Mouse (Mus musculus) intestine, embryonic 15.5 days (tissue): Measurements from ENCODE around the gene Mx1. TPM values are rescaled to one million over a fixed set of nuclear protein-coding genes. Genes with fewer than 3 reads are reported as not detected.

ENCODE experiments used
- ATAC-seq: fragments of 200-750 bp; cut with Nextera tagmentation; 2 replicates; pipeline ENCODE4 v1.8.0; 2017; ENCODE audit warnings: moderate TSS enrichment, moderate library complexity
- H3K27ac ChIP-seq: fragments of 300-500 bp; sonication (generic); 2 replicates; pipeline ENCODE4 v1.5.1; 2015; ENCODE audit warnings: mild to moderate bottlenecking, inconsistent platforms
- H3K27me3 ChIP-seq: fragments of 300-500 bp; sonication (generic); replicated peaks from 2 replicates; pipeline ENCODE4 v1.6.1; 2015; ENCODE audit warnings: inconsistent platforms
- H3K36me3 ChIP-seq: fragments of 300-500 bp; sonication (generic); 2 replicates; pipeline ENCODE4 v1.6.1; 2015; ENCODE audit warnings: inconsistent platforms
- H3K4me1 ChIP-seq: fragments of 300-500 bp; sonication (generic); replicated peaks from 2 replicates; pipeline ENCODE4 v1.6.1; 2015; ENCODE audit warnings: inconsistent platforms
- H3K4me2 ChIP-seq: fragments of 300-500 bp; sonication (generic); replicated peaks from 2 replicates; pipeline ENCODE4 v1.6.1; 2015; ENCODE audit warnings: mild to moderate bottlenecking, inconsistent platforms
- H3K4me3 ChIP-seq: fragments of 300-500 bp; sonication (generic); replicated peaks from 2 replicates; pipeline ENCODE4 v1.5.1; 2015; ENCODE audit warnings: inconsistent platforms
- H3K9ac ChIP-seq: fragments of 300-500 bp; sonication (generic); 2 replicates; pipeline ENCODE4 v1.6.1; 2015; ENCODE audit warnings: inconsistent platforms
- H3K9me3 ChIP-seq: fragments of 300-500 bp; sonication (generic); 2 replicates; pipeline ENCODE4 v1.6.1; 2016; ENCODE audit warnings: inconsistent platforms
- WGBS: fragments of 180-500 bp; shearing (Covaris S2); methylation state at CpG from one replicate; pipeline ENCODE4 v1.1.7; 2015; 5-methylcytosine and 5-hydroxymethylcytosine counted together
- polyA plus RNA-seq: library from polyadenylated mRNA; unstranded; fragments of >200 nt; fragmentation: Nextera tagmentation; extraction: Ambion mirVana; gene quantifications from 2 replicates; pipeline ENCODE4 v1.2.1, GENCODE M21; 2015

Gene Mx1
- 0.15 and 0.23 TPM in 2 replicates for polyA plus RNA-seq

- Histone ChIP-seq H3K9ac (no peak within 1 kb of the TSS), H3K4me2 (no peak within 1 kb of the TSS)
- 32% methylated on average over 4 of the region's 4 CpGs for WGBS
Measured at GRCm38 (mm10) chr16:97462481-97463181, at the start of gene Mx1. Mx1 (minus strand) TSS chr16:97462907.

DNA sequence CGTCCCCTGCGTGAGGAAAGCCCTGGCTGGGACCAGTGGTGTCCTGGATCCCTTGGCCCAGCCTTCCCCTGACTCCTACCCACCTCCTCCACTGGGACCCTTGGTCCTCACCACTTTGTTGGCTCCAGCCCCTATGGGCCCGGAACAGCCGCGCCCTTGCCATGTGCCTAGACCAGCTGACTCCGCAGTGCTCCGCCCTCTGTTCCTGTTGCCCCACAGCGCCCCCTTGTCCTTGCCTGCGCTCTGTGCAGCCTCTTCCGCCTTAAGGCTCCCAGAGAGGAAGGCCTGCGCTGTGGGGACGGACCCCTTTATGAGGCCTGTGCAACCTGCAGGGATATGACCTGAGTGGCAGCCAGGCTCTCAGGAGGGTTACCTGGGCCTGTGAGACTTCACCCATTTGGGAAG, 49.6 kb upstream of the Mx1 start:
- Histone ChIP-seq H3K9me3 (no peaks in the 10 kb centered on the region), H3K4me2 (no peak overlapping the region), H3K27ac (no peak overlapping the region), H3K9ac (no peak overlapping the region), H3K4me3 (no peak overlapping the region), H3K27me3 (no peaks in the 10 kb centered on the region), H3K36me3 (no peaks in the 10 kb centered on the region), H3K4me1 (no peaks in the 10 kb centered on the region)
- 90% methylated on average over 12 of the region's 12 CpGs for WGBS
- peak; percentile 26 for ATAC-seq

More at GRCm38 (mm10) chr16:97462481-97463181, at the start of gene Mx1:
- no peaks in the 10 kb centered on the region for H3K9me3 ChIP-seq
- no peaks in the 10 kb centered on the region for H3K27me3 ChIP-seq
- H3K4me1 ChIP-seq, result no peaks in the 10 kb centered on the region
- H3K4me3 ChIP-seq, result no peak within 1 kb of the TSS
- peak; percentile 62 for ATAC-seq
- H3K36me3 ChIP-seq, result no peaks in the 10 kb centered on the region
- H3K27ac ChIP-seq, result no peak within 1 kb of the TSS

GRCm38 (mm10) chr16:97511495-97511894, 48.8 kb upstream of the Mx1 start:
- no peaks in the 10 kb centered on the region for H3K36me3 ChIP-seq
- H3K9me3 ChIP-seq, result no peaks in the 10 kb centered on the region
- H3K4me2 ChIP-seq, result no peak overlapping the region
- no peak for ATAC-seq
- H3K27me3 ChIP-seq, result no peaks in the 10 kb centered on the region
- H3K4me3 ChIP-seq, result no peak overlapping the region
- H3K27ac ChIP-seq, result no peak overlapping the region
- no peak overlapping the region for H3K9ac ChIP-seq
- H3K4me1 ChIP-seq, result no peaks in the 10 kb centered on the region

DNA sequence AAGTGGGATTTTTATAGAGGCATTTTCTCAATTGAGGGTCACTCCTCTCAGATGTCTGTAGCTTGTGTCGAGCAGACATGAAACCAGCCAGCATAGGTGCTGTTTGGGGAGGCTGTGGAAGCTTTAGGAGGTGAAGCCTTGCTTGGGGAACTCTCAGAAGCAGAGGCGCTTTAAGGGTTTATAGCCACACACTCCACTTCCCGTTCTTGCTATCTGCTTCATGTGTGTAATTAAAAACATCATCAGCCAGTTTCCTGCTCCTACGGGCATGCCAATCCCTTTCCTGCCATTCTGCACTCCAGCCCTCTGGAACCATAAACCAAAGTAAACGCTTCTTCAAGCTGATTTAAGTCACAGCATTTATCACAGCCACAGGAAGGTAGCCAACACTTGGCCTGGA, 48.1 kb upstream of the Mx1 start:
- H3K9ac ChIP-seq, result no peak overlapping the region
- H3K4me3 ChIP-seq, result no peak overlapping the region
- H3K27me3 ChIP-seq, result no peaks in the 10 kb centered on the region
- peak; percentile 20; the same call in 1 of the 2 replicates for ATAC-seq
- H3K4me2 ChIP-seq, result no peak overlapping the region
- H3K9me3 ChIP-seq, result no peaks in the 10 kb centered on the region
- 19% methylated on average over 5 of the region's 5 CpGs for WGBS
- H3K27ac ChIP-seq, result peak overlapping the region; percentile 46; the same call in 1 of the 2 replicates
- no peaks in the 10 kb centered on the region for H3K4me1 ChIP-seq
- no peaks in the 10 kb centered on the region for H3K36me3 ChIP-seq

- H3K4me2 ChIP-seq, result no peak overlapping the region
- no peaks in the 10 kb centered on the region for H3K4me1 ChIP-seq
- no peak overlapping the region for H3K9ac ChIP-seq
- no peak overlapping the region for H3K4me3 ChIP-seq
- ATAC-seq, result no peak
- no peaks in the 10 kb centered on the region for H3K9me3 ChIP-seq
- no peaks in the 10 kb centered on the region for H3K27me3 ChIP-seq
- H3K36me3 ChIP-seq, result no peaks in the 10 kb centered on the region
- no peak overlapping the region for H3K27ac ChIP-seq
Measured at GRCm38 (mm10) chr16:97507783-97508182, 45.1 kb upstream of the Mx1 start.

DNA sequence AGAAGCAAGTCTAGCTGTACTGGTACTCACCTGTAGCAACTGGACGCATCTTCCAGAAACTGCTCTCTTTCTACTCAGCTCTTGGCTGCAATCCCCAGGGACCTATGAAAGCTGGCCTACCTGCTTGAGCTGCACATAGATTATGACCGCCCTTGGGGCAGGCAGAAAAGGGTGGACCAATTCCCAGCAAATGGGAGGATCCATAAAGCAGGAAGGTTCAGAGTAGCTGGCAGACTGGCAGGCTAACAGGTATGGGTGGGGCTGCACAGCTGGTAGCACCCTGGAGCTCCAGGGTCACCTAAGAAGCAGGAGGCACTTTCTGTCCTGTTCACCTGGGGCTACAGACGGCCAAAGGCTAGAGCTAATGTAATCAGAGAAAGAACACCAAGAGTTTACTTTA, 42.1 kb upstream of the Mx1 start:
- WGBS, result 74% methylated on average over 3 of the region's 3 CpGs
- no peak overlapping the region for H3K4me3 ChIP-seq
- H3K4me2 ChIP-seq, result no peak overlapping the region
- H3K36me3 ChIP-seq, result no peaks in the 10 kb centered on the region
- no peak overlapping the region for H3K9ac ChIP-seq
- ATAC-seq, result peak; percentile 82
- H3K9me3 ChIP-seq, result no peaks in the 10 kb centered on the region
- H3K27ac ChIP-seq, result no peak overlapping the region
- H3K27me3 ChIP-seq, result no peaks in the 10 kb centered on the region
- H3K4me1 ChIP-seq, result no peaks in the 10 kb centered on the region

DNA sequence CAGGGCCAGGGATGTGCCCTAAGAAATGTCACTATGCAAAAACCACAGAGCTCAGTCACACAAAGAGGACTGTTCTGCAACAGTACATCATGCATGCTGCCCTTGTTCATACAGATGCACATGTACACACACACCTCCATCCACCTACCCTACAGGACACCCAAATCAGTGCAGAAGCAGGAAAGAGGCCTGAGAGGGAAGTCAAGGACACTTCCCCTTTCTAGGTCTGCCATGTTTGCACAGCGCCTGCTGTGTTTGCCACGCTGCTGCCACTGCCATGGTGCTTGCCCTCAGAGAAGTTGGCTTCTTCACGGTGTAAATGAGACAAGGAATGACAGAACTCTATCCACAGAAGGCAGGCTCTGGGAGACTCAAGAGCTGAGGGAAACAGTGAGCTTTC, 41.1 kb upstream of the Mx1 start:
- no peaks in the 10 kb centered on the region for H3K4me1 ChIP-seq
- no peak overlapping the region for H3K9ac ChIP-seq
- no peaks in the 10 kb centered on the region for H3K9me3 ChIP-seq
- H3K4me3 ChIP-seq, result no peak overlapping the region
- H3K4me2 ChIP-seq, result no peak overlapping the region
- ATAC-seq, result no peak
- 75% methylated on average over 3 of the region's 3 CpGs for WGBS
- no peak overlapping the region for H3K27ac ChIP-seq
- no peaks in the 10 kb centered on the region for H3K36me3 ChIP-seq
- no peaks in the 10 kb centered on the region for H3K27me3 ChIP-seq

GRCm38 (mm10) chr16:97500901-97501300, 38.2 kb upstream of the Mx1 start:
- no peaks in the 10 kb centered on the region for H3K27me3 ChIP-seq
- ATAC-seq, result no peak
- no peak overlapping the region for H3K27ac ChIP-seq
- no peak overlapping the region for H3K9ac ChIP-seq
- H3K9me3 ChIP-seq, result no peaks in the 10 kb centered on the region
- WGBS, result 82% methylated on average over 7 of the region's 7 CpGs
- H3K36me3 ChIP-seq, result no peaks in the 10 kb centered on the region
- H3K4me1 ChIP-seq, result no peaks in the 10 kb centered on the region
- H3K4me3 ChIP-seq, result no peak overlapping the region
- no peak overlapping the region for H3K4me2 ChIP-seq

GRCm38 (mm10) chr16:97499450-97499849, 36.7 kb upstream of the Mx1 start:
- no peak overlapping the region for H3K4me3 ChIP-seq
- 84% methylated on average over 7 of the region's 7 CpGs for WGBS
- H3K9ac ChIP-seq, result no peak overlapping the region
- H3K4me2 ChIP-seq, result no peak overlapping the region
- no peak overlapping the region for H3K27ac ChIP-seq
- no peak for ATAC-seq
- H3K9me3 ChIP-seq, result no peaks in the 10 kb centered on the region
- no peaks in the 10 kb centered on the region for H3K36me3 ChIP-seq
- H3K4me1 ChIP-seq, result no peaks in the 10 kb centered on the region
- no peaks in the 10 kb centered on the region for H3K27me3 ChIP-seq

GRCm38 (mm10) chr16:97498139-97498538, 35.4 kb upstream of the Mx1 start:
- ATAC-seq, result peak; percentile 68
- no peak overlapping the region for H3K4me2 ChIP-seq
- no peak overlapping the region for H3K4me3 ChIP-seq
- H3K9me3 ChIP-seq, result no peaks in the 10 kb centered on the region
- WGBS, result 88% methylated on average over 3 of the region's 3 CpGs
- H3K9ac ChIP-seq, result no peak overlapping the region
- no peaks in the 10 kb centered on the region for H3K27me3 ChIP-seq
- no peaks in the 10 kb centered on the region for H3K36me3 ChIP-seq
- H3K4me1 ChIP-seq, result no peaks in the 10 kb centered on the region
- no peak overlapping the region for H3K27ac ChIP-seq

DNA sequence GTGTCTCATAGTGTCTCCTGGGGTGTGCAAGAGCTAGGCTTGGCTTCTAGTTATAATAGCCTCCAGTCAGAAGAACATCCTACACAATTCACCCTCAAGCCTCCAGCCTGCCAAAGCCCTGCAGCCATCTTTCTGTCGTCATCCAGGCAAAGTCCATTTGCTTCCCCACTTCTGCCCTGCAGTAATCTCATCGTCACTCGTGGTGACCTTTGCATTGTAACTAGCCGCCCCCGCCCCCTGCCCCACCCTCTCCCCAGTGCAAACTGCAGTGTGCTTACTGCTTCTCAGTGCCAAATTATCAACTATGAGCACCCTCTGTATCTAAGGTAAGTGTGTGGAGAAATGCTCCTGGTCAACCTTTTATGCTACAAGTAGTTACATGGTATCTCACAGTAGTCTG, 35.0 kb upstream of the Mx1 start:
- Histone ChIP-seq H3K9ac (no peak overlapping the region), H3K4me2 (no peak overlapping the region), H3K27ac (no peak overlapping the region), H3K36me3 (no peaks in the 10 kb centered on the region), H3K9me3 (no peaks in the 10 kb centered on the region), H3K4me1 (no peaks in the 10 kb centered on the region), H3K4me3 (no peak overlapping the region), H3K27me3 (no peaks in the 10 kb centered on the region)
- WGBS, result 33% methylated on average over 5 of the region's 5 CpGs
- ATAC-seq, result peak; percentile 92

DNA sequence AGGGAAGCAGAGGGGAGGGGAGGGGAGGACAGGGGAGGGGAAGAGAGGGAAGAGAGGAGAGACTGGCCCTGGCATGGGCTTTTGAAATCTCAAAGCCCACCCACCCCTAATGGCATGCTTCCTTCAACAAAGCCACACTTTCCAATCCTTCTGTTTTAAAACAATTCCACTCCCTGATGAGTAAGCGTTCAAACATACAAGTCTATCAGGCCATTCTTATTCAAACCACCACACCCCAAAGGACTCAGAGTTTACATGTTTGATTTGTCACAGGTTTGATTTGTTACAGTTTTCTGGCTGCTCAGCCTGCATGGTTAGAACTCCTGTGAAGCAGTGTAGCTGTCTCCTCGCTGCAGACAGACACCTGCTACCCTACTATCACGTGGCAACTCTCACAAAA, 33.3 kb upstream of the Mx1 start:
- ATAC-seq, result no peak
- 36% methylated on average over 3 of the region's 3 CpGs for WGBS
- no peak overlapping the region; the same call in 1 of the 2 replicates for H3K27ac ChIP-seq

DNA sequence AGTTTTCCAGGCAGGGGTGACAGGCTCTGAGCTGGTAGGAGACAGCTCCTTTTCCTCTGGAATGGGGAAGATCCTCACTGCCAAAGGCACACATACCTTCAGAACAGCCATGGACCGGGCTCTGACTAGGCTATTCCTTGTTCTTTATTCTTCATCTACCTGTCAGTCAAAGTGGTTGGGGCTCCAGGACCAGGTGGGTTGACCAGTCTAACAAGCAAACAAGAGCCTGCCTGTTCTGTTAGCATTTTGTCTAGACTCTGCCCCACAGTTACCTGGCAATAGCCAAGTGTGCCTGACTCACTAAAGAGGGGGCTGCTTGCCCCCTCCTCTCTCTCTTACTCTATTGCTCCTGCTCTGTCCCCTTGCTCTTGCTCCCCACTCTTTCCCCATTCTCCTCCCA, 29.7 kb upstream of the Mx1 start:
- Histone ChIP-seq H3K27ac (no peak overlapping the region), H3K9me3 (no peaks in the 10 kb centered on the region), H3K4me1 (no peaks in the 10 kb centered on the region), H3K4me3 (no peak overlapping the region), H3K27me3 (no peaks in the 10 kb centered on the region), H3K4me2 (no peak overlapping the region), H3K36me3 (no peaks in the 10 kb centered on the region), H3K9ac (no peak overlapping the region)
- 57% methylated on average over 1 of the region's 1 CpGs for WGBS
- peak; percentile 32; the same call in 1 of the 2 replicates for ATAC-seq

More for the DNA sequence above, 33.3 kb upstream of the Mx1 start:
- H3K4me2 ChIP-seq, result no peak overlapping the region
- no peaks in the 10 kb centered on the region for H3K9me3 ChIP-seq
- H3K4me3 ChIP-seq, result no peak overlapping the region
- no peak overlapping the region for H3K9ac ChIP-seq
- H3K27me3 ChIP-seq, result no peaks in the 10 kb centered on the region
- H3K4me1 ChIP-seq, result no peaks in the 10 kb centered on the region
- no peaks in the 10 kb centered on the region for H3K36me3 ChIP-seq
